Mouse (Mus musculus): ENCODE measurements around the gene Timmdc1. TPM values are rescaled to one million over a fixed set of nuclear protein-coding genes. Genes with fewer than 3 reads are reported as not detected.
A peak's percentile ranks its signal among the peaks of the same experiment; 100 is the strongest.

Gene Timmdc1
- polyA plus RNA-seq, 1 experiment from 2014 or later = 36.6 TPM

DNA sequence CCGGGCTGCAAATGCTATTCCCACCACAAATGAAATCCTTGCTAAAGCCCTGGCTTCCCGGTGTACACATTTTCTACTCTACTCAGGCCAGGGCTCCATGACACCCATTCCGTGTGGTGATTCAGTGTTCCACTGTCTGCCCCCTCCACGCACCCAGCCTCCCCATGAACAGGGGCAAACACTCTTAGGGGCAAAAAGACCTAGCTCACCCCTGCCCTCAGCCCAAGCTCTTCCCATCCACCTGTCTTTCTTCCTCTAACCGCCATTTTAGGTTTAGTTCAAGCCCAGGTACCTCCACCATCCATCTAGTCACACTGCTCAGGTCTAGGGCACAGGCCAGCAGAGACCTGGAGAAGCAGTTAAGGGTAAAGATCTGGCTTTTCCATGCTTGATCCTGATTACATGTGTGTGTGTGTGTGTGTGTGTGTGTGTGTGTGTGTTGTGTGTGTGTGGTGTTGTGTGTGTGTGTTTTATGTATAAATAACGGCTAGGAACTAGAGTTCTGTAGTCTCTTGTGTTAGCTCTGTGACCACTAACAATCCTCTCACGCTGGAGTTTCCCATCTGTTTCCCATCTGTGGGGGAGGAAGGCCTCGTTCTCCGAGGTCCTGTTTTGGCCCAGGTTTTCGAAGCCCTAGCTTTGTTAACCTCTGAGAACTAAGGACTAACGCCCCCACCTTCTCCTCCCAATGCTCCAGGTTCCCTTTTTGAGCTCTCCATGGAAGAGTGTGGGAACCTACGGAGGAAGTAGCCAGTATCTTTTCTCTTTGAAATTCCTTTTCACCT lies 70.8 kb downstream of the Timmdc1 start:
- 41% methylated on average over 12 of the region's 12 CpGs for WGBS
- Histone ChIP-seq H3K27ac (ENCODE audit: low read length) (no peak overlapping the region; the same call in 1 of the 2 replicates), H3K4me1 (replicated peaks; ENCODE audit: control insufficient read depth, insufficient read depth, low read length) (peaks cover 14% of the 10 kb centered on the region)

DNA sequence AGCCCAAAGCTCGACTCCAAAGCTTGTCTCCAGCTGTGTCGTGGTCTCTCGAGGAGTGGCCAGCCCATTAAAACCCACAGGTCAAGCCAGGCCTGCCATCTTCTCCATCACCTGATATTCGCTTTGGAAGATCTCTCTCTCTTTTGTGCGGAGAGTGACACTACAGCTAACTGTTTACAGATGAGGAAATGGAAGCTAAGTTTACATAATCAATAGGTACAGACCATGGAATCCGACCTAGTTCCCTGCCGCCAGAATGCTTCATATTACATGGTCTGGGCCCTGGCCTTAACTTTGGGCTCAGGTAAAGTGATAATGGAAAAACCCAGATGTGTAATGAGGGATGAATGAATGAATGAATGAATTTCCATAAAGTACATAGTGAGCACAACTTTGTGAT lies 71.8 kb downstream of the Timmdc1 start:
- no peak for ATAC-seq
- Histone ChIP-seq H3K4me3 (replicated peaks; ENCODE audit: low read length) (no peak overlapping the region), H3K9ac (replicated peaks; ENCODE audit: low read depth, low read length) (no peak overlapping the region), H3K27ac (ENCODE audit: low read length) (no peak overlapping the region), H3K27me3 (replicated peaks; ENCODE audit: control insufficient read depth, insufficient read depth, low read length) (no peaks in the 10 kb centered on the region), H3K36me3 (ENCODE audit: control insufficient read depth, insufficient read depth) (peaks cover 10% of the 10 kb centered on the region), H3K4me1 (replicated peaks; ENCODE audit: control insufficient read depth, insufficient read depth, low read length) (peaks cover 14% of the 10 kb centered on the region), H3K9me3 (ENCODE audit: control insufficient read depth, low read length) (no peaks in the 10 kb centered on the region), H3K4me2 (ENCODE audit: low read length) (no peak overlapping the region)
- 91% methylated on average over 7 of the region's 7 CpGs for WGBS

More for the DNA sequence above, 70.8 kb downstream of the Timmdc1 start:
- ATAC-seq = no peak
- Histone ChIP-seq H3K27me3 (replicated peaks; ENCODE audit: control insufficient read depth, insufficient read depth, low read length) (no peaks in the 10 kb centered on the region), H3K9ac (replicated peaks; ENCODE audit: low read depth, low read length) (peak overlapping the region; percentile 100), H3K36me3 (ENCODE audit: control insufficient read depth, insufficient read depth) (peaks cover 6% of the 10 kb centered on the region), H3K4me2 (ENCODE audit: low read length) (peak overlapping the region; percentile 57), H3K4me3 (replicated peaks; ENCODE audit: low read length) (peak overlapping the region; percentile 93), H3K9me3 (ENCODE audit: control insufficient read depth, low read length) (no peaks in the 10 kb centered on the region)

DNA sequence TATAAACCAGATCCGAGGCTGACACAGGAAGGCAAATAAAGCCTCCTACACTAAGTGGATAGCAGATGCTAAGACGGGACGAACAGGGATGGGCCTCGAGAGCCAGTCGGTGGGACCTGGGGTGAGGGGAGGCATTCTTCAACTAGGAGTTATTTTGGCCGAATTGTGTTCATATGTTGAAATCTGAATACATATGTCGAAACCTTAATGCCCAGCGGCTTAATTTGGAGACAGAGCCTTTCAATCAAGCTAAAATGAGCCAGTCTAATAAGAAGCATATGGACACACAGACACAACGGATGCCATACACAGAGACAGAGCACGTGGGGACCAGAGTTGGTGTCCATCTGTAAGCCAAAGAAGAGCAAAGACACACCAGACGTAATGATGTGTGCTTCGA lies 74.0 kb downstream of the Timmdc1 start:
- Histone ChIP-seq H3K4me1 (replicated peaks; ENCODE audit: control insufficient read depth, insufficient read depth, low read length) (peaks cover 14% of the 10 kb centered on the region), H3K27ac (ENCODE audit: low read length) (no peak overlapping the region), H3K27me3 (replicated peaks; ENCODE audit: control insufficient read depth, insufficient read depth, low read length) (no peaks in the 10 kb centered on the region), H3K4me2 (ENCODE audit: low read length) (no peak overlapping the region), H3K9me3 (ENCODE audit: control insufficient read depth, low read length) (no peaks in the 10 kb centered on the region), H3K9ac (replicated peaks; ENCODE audit: low read depth, low read length) (no peak overlapping the region), H3K36me3 (ENCODE audit: control insufficient read depth, insufficient read depth) (peaks cover 22% of the 10 kb centered on the region), H3K4me3 (replicated peaks; ENCODE audit: low read length) (no peak overlapping the region)
- 95% methylated on average over 12 of the region's 12 CpGs for WGBS
- no peak for ATAC-seq

Other genes with a start within 250 kb of the Timmdc1 start
- not detected in 2 replicates for gene Nr1i2, start 227.8 kb downstream of the Timmdc1 start, polyA plus RNA-seq (2015; fragmentation: Nextera tagmentation; extraction: Ambion mirVana)
- 0.43 and 0.66 TPM in 2 replicates for gene Maats1, start 180.5 kb downstream of the Timmdc1 start, polyA plus RNA-seq (2015; fragmentation: Nextera tagmentation; extraction: Ambion mirVana)
- 85.4 and 88.6 TPM in 2 replicates for gene Cox17, start 175.7 kb downstream of the Timmdc1 start, polyA plus RNA-seq (2015; fragmentation: Nextera tagmentation; extraction: Ambion mirVana)
- not detected in 2 replicates for gene Gm21987, start 175.6 kb downstream of the Timmdc1 start, polyA plus RNA-seq (2015; fragmentation: Nextera tagmentation; extraction: Ambion mirVana)
- 0.31 and 0.51 TPM in 2 replicates for gene Popdc2, start 160.5 kb downstream of the Timmdc1 start, polyA plus RNA-seq (2015; fragmentation: Nextera tagmentation; extraction: Ambion mirVana)
- 0.36 and 0.38 TPM in 2 replicates for gene Pla1a, start 89.5 kb downstream of the Timmdc1 start, polyA plus RNA-seq (2015; fragmentation: Nextera tagmentation; extraction: Ambion mirVana)
- 136 and 140 TPM in 2 replicates for gene Adprh, start 70.0 kb downstream of the Timmdc1 start, polyA plus RNA-seq (2015; fragmentation: Nextera tagmentation; extraction: Ambion mirVana)
- gene Cd80, start 67.1 kb downstream of the Timmdc1 start, polyA plus RNA-seq (2015; fragmentation: Nextera tagmentation; extraction: Ambion mirVana) = 0.41 and 0.52 TPM in 2 replicates
- 66.0 and 70.5 TPM in 2 replicates for gene Poglut1, start 27.6 kb upstream of the Timmdc1 start, polyA plus RNA-seq (2015; fragmentation: Nextera tagmentation; extraction: Ambion mirVana)
- 37.3 and 46.2 TPM in 2 replicates for gene Tmem39a, start 36.0 kb upstream of the Timmdc1 start, polyA plus RNA-seq (2015; fragmentation: Nextera tagmentation; extraction: Ambion mirVana)
- 3.8 and 4.5 TPM in 2 replicates for gene Arhgap31, start 190.6 kb upstream of the Timmdc1 start, polyA plus RNA-seq (2015; fragmentation: Nextera tagmentation; extraction: Ambion mirVana)
- gene B4galt4, start 219.6 kb upstream of the Timmdc1 start, polyA plus RNA-seq (2015; fragmentation: Nextera tagmentation; extraction: Ambion mirVana) = 25.8 and 32.2 TPM in 2 replicates